Mouse (Mus musculus): ENCODE measurements around the gene Zfp708. TPM values are rescaled to one million over a fixed set of nuclear protein-coding genes. Genes with fewer than 3 reads are reported as not detected.
A peak's percentile ranks its signal among the peaks of the same experiment; 100 is the strongest.
"Not testable (repeated sequence)": the region's sequence is repeated elsewhere in the genome, so short reads cannot be mapped to it uniquely, and the experiment has no call there.

Gene Zfp708
- total RNA-seq (2015) (5.6 and 6.9 TPM in 2 replicates), total RNA-seq (2017) (1.0 and 4.0 TPM in 2 replicates)

DNA sequence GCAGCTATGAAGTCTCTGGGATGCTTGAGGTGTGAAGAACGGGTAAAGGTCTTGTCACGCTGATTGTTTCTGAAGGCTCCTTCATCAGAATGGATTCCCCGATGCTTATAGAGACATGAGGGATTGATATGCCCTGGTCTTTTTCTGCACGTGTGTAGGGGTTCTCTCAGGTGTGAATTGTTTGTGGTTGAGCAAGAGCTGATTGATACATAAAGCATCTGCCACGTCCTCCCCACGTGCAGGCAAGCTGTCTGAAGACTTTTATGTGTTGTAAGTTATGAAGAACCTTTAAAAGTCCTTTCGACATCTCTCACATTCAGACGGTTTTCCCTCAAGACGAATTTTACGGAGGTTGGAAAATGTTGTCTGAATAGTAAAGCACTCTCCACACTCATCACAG, at the start of gene Zfp708:
Gene Zfp708 (minus strand): TSS at position 101 of the 400 bp plus-strand sequence.
- ATAC-seq (replicated peaks; ENCODE audit: poor library complexity): no peak

DNA sequence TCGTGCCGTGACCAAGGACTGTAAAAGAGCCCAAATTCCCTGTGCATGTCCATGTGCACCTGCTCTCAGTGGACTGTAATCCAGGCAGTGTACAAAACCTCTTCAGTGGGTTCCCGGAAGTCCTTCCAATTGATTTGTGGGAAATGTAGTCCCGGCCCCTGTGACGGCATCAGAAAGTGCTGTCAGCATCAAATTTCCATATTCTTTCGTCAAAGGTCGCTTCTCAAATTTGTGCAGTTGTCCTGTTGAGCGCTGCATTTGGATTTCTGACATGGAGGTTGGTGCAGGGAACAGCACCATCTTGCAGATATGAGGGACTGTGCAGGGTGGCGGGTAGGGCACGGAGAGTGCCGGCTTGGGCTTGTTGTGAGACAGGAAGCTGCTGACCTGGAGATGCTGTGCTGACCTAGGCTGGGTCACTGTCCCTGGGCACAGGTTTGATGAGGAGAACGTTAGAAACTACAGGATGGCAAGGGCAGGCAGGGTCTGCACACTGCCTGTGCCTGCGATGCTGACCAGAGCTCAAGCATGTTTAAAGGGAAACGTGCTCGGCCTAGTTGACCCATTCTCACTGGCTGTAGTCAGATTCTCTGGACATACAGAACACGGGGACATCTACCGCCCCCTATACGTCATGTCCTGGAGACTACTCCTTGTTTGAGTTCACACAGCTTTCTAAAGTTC, 30.4 kb upstream of the Zfp708 start:
- ATAC-seq (replicated peaks; ENCODE audit: poor library complexity): peak; percentile 97

GRCm38 (mm10) chr13:67127507-67127906, 29.7 kb upstream of the Zfp708 start:
- ATAC-seq (replicated peaks; ENCODE audit: poor library complexity): not testable (repeated sequence)

- ATAC-seq (replicated peaks; ENCODE audit: poor library complexity): no peak
These were observed 26.7 kb upstream of the Zfp708 start for GRCm38 (mm10) chr13:67124460-67124859.

- ATAC-seq (replicated peaks; ENCODE audit: poor library complexity): not testable (repeated sequence)
These were observed 23.6 kb upstream of the Zfp708 start, which contains the start of gene Zfp759 for GRCm38 (mm10) chr13:67121360-67121759. Gene Zfp759, plus strand, starts transcription at chr13:67121660.

DNA sequence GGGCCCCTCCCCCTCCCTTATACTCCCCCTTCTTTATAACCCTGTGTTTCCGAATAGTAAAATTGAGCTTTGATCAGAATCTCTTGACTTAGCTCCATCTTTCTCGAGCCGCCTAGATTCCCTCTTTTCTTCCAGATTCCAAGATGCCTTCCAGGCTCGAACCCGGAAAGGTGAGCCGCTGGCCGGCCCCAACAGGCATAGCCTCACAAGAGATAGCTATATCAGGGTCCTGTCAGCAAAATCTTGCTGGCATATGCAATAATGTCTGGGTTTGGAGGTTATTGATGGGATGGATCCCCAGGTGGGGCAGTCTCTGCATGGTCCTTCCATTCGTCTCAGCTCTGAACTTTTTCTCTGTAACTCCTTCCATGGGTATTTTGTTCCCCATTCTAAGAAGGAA, 18.4 kb upstream of the Zfp708 start, which contains the start of gene Rslcan18:
Gene Rslcan18 (minus strand): TSS at position 101 of the 400 bp plus-strand sequence.
- ATAC-seq (replicated peaks; ENCODE audit: poor library complexity): not testable (repeated sequence)

- ATAC-seq (replicated peaks; ENCODE audit: poor library complexity): no peak
These were observed 15.5 kb upstream of the Zfp708 start for GRCm38 (mm10) chr13:67113287-67113686.

- no peak for ATAC-seq (replicated peaks; ENCODE audit: poor library complexity)
These were observed 14.3 kb upstream of the Zfp708 start for GRCm38 (mm10) chr13:67112096-67112495.

DNA sequence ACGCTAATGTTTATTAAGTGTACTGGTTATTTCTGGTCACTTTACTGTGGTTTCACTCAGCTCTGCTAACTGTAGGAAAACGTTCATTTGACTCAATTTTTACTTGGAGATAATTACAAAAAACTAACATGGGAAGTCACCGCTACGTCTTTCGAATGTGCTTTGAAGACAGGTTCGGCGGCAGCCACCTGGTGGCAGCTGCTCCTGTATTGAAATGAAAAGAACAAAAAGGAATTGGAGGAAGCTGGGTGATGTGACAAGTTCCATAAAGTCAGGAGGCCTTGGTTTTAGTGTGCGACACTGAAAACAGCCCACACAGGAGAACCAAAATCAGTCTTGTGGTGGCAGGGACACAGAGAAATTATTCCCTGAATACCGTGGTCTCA, 11.0 kb upstream of the Zfp708 start:
- ATAC-seq (replicated peaks; ENCODE audit: poor library complexity): peak; percentile 75

- peak; percentile 94 for ATAC-seq (replicated peaks; ENCODE audit: poor library complexity)
These were observed 10.5 kb upstream of the Zfp708 start, which contains the start of gene Gm28557 for GRCm38 (mm10) chr13:67108194-67108820. Gene Gm28557, minus strand, starts transcription at chr13:67108604.

DNA sequence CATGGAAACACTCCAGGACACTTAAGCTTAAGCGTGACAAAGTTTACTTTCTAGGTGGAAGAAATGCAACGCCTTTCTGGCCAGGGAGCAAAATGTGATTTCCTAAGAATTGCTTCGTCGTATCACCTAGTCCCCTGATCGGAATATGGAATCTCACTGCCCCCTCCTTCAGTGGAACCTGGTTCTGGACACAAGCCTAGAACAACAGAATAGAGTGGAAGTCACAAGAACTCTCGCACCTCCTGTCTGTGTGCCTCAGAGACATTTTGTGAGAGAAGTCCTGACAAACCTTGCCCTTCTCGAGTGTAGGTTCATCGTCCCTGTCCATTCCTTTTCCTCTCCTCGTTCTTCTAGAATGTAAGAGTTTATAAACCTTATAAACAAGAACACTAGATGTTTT, 9.9 kb upstream of the Zfp708 start:
- no peak for ATAC-seq (replicated peaks; ENCODE audit: poor library complexity)

GRCm38 (mm10) chr13:67090154-67090553, 7.6 kb downstream of the Zfp708 start:
- no peak for ATAC-seq (replicated peaks; ENCODE audit: poor library complexity)

GRCm38 (mm10) chr13:67081946-67082345, 15.8 kb downstream of the Zfp708 start:
- ATAC-seq (replicated peaks; ENCODE audit: poor library complexity): no peak

DNA sequence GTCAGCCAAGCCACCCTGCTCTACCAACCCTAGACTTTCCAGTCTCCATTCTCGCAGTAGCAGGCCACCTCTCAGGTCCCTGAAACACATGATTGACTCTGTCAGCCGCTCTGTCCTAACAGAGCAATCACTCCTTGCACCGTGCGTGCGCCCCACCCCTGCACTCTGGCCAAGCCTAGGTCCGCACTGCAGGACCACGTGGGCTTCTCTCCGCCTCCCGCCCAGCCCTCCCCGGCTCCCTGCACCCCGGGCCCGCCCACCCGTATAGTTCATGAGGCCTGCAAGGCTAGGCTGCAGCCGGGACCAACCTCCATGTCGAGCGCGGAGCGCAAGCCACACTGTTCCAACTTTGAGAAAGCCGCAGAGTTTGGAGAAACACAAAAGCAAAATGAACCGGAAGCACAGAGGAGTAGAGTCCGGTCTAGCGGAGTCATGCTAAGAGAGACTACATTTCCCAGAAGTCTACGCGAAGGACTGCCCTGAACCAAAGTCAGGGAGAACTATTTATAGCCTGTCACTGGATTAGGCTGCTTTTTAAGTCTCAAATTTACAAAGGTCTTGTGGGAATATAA, 16.5 kb downstream of the Zfp708 start:
- peak; percentile 89 for ATAC-seq (replicated peaks; ENCODE audit: poor library complexity)

DNA sequence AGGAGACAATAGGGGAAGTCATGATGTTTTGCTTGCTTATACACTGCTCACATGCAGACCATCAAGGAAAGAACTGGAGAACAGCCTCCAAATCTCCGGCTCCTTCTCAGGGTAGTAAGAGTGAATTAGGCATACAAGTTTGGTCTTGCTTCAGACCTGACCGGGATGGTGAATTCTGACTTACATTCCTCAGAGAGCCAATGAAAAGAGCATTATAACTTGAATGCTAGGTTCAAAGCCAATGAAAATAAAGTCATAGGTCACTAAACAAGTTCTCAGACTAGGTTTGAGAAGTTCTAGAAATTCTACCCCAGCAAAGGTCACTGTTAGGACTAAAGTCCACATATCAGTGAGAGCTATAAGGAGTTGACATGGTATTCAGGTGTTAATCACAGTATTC, 20.5 kb downstream of the Zfp708 start:
- ATAC-seq (replicated peaks; ENCODE audit: poor library complexity): no peak

GRCm38 (mm10) chr13:67072786-67073185, 25.0 kb downstream of the Zfp708 start:
- no peak for ATAC-seq (replicated peaks; ENCODE audit: poor library complexity)

DNA sequence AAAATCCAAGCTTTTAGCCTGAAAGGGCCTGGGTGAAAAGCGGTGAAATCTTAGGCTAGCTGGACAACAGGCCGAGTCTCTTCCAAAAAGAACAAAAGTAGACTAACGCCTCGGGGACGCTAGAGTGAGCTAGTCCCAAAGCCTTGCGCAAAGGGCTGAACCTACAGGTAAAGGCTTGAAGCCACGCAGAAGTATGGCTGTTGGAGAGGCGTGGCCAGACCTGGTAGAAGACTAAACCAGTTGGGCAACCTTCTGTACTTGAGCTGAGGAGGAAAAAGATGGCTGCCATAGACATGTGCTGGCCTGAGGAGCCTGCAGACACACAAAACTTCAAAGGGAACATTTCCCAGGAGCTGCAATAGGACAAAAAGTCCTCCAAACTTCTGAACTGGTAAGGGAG, 32.4 kb downstream of the Zfp708 start:
- no peak for ATAC-seq (replicated peaks; ENCODE audit: poor library complexity)

GRCm38 (mm10) chr13:67062427-67062826, 35.3 kb downstream of the Zfp708 start:
- ATAC-seq (replicated peaks; ENCODE audit: poor library complexity): no peak

GRCm38 (mm10) chr13:67060786-67061358, 36.9 kb downstream of the Zfp708 start, which contains the start of gene Zfp712:
Gene Zfp712, minus strand, starts transcription at chr13:67061170.
- ATAC-seq (replicated peaks; ENCODE audit: poor library complexity): peak; percentile 95

DNA sequence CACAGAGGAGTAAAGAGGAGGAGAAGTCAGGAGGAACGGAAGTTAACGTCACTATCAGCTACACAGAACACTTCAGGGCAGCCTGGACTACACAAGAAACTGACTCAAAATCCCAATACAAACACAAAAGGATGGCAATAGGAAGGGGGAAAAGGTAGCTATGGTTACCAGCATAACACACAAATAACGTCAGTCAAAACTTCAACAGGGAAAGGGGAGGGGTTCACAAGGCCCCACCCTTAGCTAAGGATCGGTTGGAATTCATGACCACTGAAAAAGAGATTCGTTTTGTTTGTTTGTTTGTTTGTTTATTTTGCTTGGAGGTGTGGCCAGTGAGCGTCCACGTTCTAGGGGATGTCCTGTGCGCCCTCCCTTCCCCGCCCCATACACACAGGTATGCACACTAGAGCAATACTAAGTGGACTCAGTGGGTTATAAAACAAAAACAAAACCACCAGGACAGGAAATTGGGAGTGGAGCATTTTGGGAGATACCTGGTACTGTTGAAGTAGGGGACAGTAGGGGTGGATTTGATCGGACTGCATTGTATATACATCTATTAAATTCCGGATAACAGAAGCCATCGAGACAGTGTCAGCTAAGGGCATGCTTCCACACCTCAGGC, 37.5 kb downstream of the Zfp708 start:
- ATAC-seq (replicated peaks; ENCODE audit: poor library complexity): peak; percentile 21
